Mouse (Mus musculus) mouse embryonic stem cell (cell line): Measurements from ENCODE around the gene Mycn.

ENCODE experiments used
- in situ Hi-C, 2 experiments: fragments of 300-500 bp; cut with MboI; formaldehyde crosslinking; loops; 1 replicate in 1 of 2; 3 replicates in 1 of 2; pipeline ENCODE4 v1.14.3; 2019 to 2020; ENCODE audit warnings: low sequenced_read_pairs in 2 of 2, low pct_unique_long_range_greater_than_20kb in 1 of 2, mixed read lengths in 1 of 2; ENCODE audit not compliant: unreplicated experiment in 1 of 2

Gene Mycn

GRCm38 (mm10) chr12:12937746-12938145 is 4.0 kb downstream of the Mycn start:
- in situ Hi-C loops = loop anchor here in 1 of 2 experiments (5.0 kb wide), 1 partner anchor 150 kb away; no protein-coding TSS in a partner anchor

DNA sequence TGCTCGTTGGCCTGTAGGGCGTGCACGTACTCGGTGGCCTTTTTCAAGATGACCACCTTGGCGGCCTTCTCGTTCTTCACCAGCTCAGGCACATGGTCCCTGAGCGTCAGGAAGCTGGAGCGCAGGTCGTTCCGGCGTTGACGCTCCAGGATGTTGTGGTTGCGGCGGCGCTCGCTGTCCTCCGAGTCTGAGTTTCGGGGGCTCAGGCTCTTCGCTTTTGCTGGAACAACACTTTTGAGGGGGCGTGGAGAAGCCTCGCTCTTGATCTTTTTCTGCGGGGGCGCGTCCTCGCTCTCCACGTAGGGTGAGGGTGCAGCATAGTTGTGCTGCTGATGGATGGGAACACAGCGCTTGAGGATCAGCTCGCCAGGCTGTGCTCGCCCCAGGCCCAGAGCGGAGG is 4.6 kb downstream of the Mycn start:
- in situ Hi-C loops = loop anchor here in 1 of 2 experiments (5.0 kb wide), 1 partner anchor 150 kb away; no protein-coding TSS in a partner anchor

GRCm38 (mm10) chr12:12932238-12932637 is 9.5 kb downstream of the Mycn start:
- in situ Hi-C loops = loop anchor here in 1 of 2 experiments (5.0 kb wide), 1 partner anchor 145 kb away; no protein-coding TSS in a partner anchor

GRCm38 (mm10) chr12:12928239-12928638 is 13.5 kb downstream of the Mycn start:
- in situ Hi-C loops = no loop called here

GRCm38 (mm10) chr12:12926975-12927527 is 14.7 kb downstream of the Mycn start:
- in situ Hi-C loops = no loop called here

DNA sequence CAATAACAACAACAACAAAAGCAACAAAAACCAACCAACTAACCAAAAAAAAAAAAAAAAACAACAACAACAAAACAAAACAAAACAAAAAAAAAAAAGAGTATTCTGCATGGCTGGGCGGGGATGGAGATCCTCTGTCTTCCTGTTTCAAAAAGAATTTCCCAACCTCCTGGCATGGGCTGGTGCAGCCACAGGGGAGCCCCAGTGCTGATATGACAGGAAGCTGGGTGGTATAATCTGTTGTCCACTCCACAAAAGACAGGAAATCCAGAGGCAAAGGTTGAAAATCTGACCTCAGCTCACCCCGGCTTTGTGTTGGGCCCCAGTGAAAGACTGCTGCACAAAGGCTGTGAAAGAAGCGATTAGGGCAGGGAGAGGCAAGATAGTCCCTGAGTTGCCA is 17.3 kb downstream of the Mycn start:
- in situ Hi-C loops = no loop called here

DNA sequence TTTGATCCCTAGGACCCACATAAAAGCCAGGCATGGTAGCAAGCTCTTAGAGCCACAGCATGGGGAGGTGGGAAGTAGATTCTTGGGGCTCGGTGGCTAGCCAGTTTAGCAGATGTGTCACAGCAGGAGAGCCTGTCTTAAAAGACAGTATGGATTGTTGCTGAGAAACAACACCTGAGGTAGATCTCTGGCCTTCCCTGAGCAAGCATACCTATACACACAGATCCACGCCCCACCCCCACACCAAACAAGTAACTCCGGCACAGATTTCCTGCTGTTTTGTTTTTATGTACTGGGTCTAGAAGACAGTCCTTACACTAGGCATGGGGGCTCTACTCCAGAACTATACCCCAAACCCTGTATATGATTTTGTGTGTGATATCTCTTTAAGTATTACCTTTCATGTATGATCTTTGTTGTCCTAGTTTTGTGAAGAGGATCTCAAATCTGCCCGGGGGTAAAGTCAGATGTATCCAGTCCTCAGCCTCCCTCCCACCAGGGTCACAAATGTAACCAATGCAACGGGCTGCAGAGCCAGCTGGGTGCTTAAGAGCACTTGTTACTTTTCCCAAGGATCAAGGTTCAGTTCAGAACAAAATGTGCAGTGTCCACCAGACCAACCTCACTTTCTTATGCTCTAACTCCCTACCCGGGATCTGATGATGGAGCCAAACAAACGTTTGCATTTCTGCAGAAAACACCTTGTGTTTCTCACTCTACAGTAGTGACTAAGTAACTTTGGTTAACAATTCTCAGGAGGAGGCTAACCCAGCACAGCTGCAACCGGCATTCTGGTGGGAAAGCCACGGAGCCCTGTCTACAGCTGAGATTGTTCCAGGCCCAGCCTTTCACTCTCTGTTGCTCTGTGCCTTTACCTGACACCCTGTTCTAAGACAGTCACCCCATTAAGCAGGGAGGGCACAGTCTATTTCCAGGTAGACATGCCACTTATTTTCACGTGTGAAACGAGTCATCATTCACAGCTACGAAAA is 21.3 kb downstream of the Mycn start:
- in situ Hi-C loops = no loop called here

- in situ Hi-C loops = no loop called here
These were observed 25.4 kb downstream of the Mycn start for GRCm38 (mm10) chr12:12916298-12916697.

- in situ Hi-C loops = no loop called here
These were observed 31.2 kb downstream of the Mycn start for GRCm38 (mm10) chr12:12910356-12910979.

- in situ Hi-C loops = no loop called here
These were observed 32.0 kb downstream of the Mycn start for GRCm38 (mm10) chr12:12909631-12910277.

GRCm38 (mm10) chr12:12906771-12907170 is 34.9 kb downstream of the Mycn start:
- in situ Hi-C loops = no loop called here

GRCm38 (mm10) chr12:12906321-12906720 is 35.4 kb downstream of the Mycn start:
- in situ Hi-C loops = no loop called here

- in situ Hi-C loops = no loop called here
These were observed 36.6 kb downstream of the Mycn start for GRCm38 (mm10) chr12:12905117-12905516.

- in situ Hi-C loops = no loop called here
These were observed 37.2 kb downstream of the Mycn start for GRCm38 (mm10) chr12:12904512-12904953.

GRCm38 (mm10) chr12:12904086-12904485 is 37.6 kb downstream of the Mycn start:
- in situ Hi-C loops = no loop called here

DNA sequence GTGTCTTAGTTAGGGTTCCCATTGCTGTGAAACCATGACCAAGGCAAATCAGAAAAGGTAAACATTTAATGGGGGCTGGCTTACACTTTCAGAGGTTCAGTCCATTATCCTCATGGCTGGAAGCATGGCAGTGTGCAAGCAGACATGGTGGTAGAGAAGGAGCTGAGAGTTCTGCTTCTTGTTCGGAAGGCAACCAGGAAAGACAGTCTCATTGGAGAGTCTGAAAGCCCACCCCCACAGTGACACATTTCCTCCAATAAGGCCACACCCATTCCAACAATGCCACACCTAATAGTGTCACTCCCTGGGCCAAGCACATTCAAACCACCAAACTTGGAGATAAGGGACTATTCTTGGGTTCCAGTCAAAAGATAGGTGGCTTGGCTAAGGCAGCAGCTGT is 39.3 kb downstream of the Mycn start:
- in situ Hi-C loops = no loop called here

DNA sequence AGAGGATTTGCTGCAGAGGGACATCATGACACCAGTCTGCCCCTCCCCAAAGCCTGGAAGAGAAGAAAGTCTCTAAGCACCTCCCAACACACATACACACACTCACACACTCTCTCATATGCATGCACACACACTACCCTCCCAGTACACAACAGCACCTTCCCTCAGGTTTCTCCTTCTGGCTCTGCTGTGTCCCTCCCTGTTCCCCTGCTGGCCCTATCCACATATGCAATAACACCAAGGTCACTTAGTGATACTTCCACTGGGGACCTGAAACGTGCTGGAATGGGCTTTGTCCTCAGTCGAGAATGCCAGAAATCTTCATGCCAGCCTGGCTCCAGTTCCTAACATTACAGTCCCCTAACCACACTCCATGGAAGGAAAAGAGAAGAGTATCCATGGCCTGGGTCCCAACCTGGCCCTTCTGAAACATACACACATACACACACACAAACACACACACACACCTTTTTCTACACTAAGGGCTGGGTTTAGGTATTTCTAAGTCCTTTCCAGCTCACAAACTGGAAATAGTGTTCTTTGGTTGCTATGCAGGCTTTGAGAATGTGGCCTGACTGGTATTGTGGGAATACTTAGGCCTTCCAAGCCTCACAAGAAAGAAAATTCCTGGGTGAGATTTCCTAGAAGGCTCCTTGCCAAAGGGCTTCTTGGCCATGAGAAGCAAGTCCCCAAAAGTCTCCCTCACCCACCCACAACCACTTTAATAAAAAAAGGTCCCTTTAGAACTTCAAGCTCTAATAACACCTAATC is 43.2 kb downstream of the Mycn start:
- in situ Hi-C loops = no loop called here

DNA sequence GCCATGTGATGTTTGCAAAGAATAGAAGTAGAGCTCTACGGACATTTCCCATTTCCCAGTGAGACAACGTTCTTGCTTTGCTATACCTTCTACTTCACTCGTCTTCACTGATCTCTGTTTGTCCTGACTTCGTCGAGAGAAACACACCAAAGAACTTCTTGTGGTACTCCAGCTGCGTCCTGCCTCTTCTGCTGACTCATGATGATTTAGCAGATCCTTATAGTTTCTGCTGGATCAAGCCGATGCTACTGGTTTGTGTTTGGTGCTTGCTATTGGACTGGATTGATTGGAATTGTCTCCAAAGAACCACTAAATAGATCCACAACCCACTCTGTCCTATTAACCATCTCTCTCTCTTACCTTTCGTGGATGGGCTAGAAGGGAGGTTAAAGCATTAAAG is 47.7 kb downstream of the Mycn start:
- in situ Hi-C loops = no loop called here
